Mouse (Mus musculus): ENCODE data around the gene Gm45808.
"Not testable (repeated sequence)": the region's sequence is repeated elsewhere in the genome, so short reads cannot be mapped to it uniquely, and the experiment has no call there.

Gm45808 gene

DNA sequence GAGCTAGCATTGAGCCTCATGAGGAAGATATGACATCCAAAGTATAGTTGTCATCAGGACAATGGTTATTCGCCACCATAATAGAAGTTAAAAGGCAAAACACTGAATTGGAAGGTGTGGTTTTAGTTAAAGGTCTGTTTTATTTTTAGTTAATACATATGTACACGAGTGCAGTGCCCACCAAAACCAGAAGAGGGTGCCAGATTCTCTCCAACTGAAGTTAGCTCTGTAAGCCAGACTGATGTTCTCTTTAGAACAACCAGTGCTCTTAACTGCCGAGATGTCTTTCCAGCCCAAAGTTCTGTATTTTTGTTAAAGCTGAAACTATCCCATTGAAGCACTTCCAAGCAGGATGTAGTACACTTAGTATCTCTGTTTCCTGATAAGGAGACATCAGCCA lies 15.7 kb downstream of the Gm45808 start:
- peak; percentile 91 for DNase-seq (ENCODE audit: low read depth)

DNA sequence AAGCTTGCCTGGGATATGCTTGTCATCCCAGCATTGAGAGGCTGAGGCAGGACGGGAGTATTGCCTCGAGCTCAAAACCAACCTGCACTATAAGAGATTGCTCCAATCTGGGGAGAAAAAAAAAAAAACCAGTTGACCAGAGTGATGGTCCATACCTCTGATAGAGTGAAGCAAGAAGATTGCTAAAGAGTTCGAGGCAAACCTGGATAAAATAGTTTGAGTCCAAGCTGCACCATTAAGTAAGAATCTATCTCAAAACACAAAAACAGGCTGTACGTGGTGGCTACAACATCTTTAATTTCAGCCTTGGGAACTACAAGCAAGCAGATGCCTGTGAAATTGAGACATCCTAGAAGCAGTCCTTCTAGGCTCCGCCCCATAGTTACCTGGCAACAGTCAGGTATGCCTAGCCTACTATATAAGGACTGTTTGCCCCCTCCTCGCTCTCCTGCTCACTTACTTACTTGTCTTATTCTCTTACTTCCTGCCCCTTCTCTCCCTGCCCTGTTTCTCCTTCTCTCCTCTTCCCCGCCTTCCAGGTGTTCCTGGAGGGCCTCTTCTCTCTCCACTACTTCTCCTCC lies 19.4 kb downstream of the Gm45808 start:
- no peak for DNase-seq (ENCODE audit: low read depth)

DNA sequence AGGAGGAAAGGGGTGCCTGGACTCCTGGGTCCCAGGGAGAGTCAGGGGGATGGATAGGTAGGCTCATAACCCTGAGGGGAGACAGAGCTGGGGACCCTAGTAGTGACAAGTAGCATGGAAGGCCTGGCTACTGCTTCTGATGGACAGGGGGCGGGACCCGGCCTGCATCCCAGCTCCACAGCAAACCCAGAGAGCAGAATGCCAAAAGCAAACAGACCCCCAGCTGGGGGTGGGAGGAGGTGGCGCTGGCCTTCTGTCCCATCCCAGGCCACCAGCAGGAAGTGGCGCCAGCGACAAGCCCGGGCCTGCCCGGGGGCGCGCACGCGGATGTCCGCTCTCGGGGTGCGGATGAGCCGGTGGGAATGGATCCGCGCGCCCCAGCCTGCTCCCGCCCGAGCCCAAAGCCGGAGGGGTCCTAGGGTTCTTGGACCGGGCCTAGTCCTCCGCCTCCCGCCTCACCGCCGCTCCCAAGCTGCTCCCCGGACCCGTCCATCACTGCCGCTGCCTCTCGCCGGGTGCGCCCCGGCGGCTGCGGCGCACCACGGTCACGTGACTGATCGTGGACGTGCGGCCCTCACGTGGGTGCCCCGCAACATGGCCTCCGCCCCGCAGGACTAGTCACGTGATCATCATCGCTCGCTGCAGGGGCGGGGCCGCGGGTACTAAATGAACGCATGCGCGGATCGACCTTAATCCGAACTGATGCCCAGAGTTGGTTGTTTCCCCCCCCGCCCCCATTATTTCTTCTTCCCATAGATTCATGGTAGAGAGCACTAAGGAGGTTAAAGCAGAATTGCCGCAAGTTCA lies 20.1 kb downstream of the Gm45808 start, which contains the start of gene Bax:
TSS of gene Bax (minus strand) at position 616 of the 807 bp plus-strand sequence.
- DNase-seq (ENCODE audit: low read depth), result peak; percentile 98

DNA sequence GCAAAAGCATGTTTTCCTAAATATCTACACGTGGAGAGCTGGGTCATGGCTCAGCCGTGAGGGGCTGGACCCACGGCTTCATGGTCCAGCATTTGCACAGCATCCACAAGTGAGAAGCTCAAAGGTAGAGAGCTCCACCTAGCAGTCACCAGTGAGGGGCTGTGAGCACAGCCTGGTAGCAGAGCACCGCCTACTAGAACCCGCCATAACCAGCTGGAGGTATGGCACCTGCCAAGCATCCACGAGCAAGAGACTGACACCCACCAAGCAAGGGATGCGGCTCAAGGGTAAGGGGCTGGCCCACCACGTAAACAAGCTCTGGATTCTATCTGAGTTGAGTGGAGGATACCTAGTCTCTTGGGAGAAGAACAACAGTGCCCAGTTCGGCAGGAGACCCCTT lies 21.1 kb downstream of the Gm45808 start:
- peak; percentile 48 for DNase-seq (ENCODE audit: low read depth)

DNA sequence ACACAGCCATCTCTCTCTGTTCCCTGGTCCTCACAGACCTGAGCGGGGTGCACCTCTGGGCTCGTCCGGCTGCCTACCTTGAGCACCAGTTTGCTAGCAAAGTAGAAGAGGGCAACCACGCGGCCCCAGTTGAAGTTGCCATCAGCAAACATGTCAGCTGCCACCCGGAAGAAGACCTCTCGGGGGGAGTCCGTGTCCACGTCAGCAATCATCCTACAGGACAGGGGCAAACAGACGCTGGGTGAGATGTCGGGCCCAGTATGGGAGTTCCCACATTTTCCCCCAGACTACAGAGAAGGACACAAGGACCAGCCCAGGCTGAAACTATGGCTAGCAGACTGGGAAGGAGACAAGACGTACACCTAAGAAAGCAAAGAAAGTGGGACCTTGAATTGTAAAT lies 21.5 kb downstream of the Gm45808 start:
- no peak for DNase-seq (ENCODE audit: low read depth)

DNA sequence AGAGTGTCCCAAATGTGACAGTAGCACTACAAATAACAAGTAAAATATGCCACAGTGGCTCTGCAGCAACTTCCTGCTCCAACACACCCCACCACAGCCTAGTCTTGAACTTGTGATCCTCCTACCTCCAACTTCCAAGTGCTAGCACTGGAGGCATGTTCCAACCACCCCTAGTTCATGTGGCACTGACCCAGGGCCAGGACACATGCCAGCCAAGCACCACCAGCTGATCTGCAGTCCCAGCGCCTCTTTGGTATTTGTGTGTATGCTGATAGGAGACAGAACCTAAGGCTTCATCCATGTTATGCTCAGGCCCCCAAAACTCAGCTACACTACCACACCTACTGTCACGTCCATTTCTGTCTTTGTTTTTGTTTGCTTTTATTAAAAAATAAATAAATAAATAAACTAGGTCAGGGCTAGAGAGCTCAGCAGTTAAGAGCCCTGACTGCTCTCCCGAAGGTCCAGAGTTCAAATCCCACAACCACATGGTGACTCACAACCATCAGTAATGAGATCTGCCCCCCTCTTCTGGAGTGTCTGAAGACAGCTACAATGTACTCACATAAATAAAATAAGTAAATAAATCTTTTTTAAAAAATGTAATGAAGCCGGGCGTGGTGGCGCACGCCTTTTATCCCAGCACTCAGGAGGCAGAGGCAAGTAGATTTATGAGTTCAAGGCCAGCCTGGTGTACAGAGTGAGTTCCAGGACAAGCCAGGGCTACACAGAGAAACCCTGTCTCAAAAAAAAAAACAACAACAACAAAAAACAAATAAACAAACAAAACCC lies 22.4 kb downstream of the Gm45808 start:
- DNase-seq (ENCODE audit: low read depth), result no peak

DNA sequence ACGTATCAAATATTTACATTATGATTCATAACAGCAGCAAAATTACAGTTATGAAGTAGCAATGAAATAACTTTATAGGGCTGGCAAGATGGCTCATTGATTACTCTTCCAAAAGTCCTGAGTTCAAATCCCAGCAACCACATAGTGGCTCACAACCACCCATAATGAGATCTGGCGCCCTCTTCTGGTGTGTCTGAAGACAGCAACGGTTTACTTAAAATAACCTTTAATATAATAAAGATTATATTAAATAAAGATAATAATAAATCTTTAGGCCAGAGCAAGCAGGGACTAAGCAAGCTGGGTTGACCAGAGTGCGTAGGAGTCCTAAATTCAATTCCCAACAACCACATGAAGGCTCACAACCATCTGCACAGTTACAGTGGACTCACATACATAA lies 23.7 kb downstream of the Gm45808 start:
- not testable (repeated sequence) for DNase-seq (ENCODE audit: low read depth)

DNA sequence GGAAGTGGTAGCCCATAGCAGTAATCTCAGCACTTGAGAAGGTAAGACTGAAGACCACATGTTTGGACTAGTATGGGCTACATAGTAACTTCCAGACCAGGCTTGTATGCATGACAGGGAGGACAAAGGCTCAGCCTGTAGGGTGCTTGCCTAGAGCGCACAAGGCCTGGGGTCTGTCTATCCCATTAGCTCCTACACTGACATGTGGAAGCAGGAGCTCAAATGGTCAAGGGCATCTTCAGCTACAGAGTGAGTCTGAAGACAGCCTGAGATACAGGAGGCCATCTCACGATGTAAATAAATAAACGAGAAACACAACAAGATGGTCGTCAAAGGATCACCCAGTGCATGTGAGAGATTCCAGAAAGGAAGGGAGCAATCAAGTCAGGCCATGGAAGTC lies 24.3 kb downstream of the Gm45808 start:
- no peak for DNase-seq (ENCODE audit: low read depth)

DNA sequence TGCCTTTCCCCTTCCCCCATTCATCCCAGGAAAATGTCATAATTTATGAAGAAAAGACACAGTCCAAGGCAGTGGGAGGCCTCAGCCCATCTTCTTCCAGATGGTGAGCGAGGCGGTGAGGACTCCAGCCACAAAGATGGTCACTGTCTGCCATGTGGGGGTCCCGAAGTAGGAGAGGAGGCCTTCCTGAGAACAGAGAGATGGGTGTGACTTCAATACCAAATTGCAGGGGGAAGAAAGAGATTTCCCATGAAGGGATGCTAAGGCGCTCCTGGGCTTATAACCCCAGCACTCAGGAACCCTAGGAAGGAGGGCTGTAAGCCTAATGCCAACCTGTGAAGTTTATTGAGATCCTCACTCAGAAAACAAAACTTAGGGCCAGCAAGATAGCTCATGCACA lies 24.8 kb downstream of the Gm45808 start:
- no peak for DNase-seq (ENCODE audit: low read depth)

DNA sequence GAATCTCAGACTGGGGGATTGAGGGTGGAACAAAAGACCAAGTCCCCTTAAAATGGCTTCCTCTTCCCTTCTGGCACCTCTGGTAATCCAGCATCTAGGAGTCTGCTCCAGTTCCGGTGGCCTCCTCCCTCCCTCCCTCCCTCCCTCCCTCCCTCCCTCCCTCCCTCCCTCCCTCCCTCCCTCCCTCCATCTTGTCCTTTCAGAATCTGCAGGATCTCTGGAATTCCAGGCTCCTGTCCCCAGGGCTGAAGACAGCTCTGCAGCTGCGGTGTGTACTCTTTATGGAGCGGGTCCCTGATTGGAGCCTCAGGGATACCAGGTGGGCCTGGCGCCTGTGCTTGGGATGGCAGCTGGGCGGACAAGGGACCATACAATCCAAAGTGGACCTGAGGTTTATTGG lies 25.3 kb downstream of the Gm45808 start:
- DNase-seq (ENCODE audit: low read depth), result no peak

DNA sequence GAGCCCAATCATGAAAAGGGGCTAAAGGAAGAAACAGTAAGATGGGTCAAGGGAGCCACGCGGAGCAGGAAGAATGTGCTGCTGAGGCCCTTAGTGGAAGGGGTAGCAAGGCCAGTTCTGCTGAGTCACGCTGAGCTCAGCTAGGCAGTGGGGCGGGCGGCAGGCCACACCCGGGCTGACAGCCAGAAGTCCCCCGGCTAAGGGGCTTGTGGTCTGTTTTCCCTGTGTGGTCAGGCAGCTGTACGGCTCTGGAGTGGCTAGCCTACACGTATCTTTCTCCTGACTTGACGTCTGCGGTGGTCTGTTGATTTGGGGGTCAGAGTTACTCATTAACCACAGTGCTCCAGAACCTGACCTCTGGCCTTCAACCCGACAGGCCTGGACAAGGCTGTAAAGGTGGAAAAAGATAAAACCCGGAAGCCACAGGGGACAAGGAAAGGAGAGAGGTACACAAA lies 25.7 kb downstream of the Gm45808 start:
- DNase-seq (ENCODE audit: low read depth), result peak; percentile 96

DNA sequence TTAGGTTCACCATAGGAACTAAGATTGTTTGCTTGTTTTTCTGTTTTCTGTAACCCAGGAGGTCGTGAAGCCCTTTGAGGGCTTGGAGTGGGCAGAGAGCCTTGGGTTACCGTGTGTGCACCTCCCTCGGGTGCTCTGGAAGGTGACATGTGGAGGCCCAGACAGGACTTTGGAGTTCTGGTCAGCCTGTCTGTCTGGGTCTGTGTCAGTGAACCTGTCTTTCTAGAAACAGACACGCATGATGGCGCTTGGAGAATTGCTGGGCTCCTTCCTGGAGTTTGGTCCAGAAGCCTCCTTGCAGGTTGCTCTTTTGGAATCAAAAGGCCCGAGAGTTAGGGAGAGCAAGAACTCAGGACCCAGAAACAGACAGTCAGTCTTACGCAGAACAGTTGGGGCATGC lies 26.2 kb downstream of the Gm45808 start:
- no peak for DNase-seq (ENCODE audit: low read depth)

DNA sequence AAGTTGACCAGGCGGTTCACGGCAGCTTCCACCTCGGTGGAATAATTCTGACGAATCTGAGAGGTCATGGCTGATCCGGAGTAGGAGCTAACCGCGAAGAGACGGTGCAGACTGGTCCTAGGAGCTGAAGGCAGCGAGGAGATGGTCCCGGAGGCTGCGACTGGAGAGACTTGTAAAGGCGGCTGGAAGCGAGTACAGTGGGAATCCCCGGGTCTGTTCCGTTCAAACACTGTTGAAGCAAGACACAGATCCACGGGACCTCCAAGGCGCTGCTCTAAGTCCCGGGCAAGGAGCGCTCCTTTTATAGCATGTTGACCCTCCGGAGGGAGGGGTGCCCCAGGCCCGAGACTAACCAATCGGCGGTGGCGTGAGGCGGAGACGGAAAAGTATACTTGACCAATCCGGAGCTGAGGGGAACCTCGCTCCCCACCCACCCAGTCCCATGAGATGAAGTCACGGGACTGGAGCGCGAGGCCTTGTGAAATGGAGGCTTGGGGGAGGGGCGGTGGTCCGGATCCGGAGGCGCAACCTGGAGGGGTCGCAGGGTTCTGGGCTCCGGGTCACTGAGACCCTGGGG lies 27.0 kb downstream of the Gm45808 start, which contains the start of gene Ftl1:
TSS of gene Ftl1 (minus strand) at position 321 of the 577 bp plus-strand sequence.
- DNase-seq (ENCODE audit: low read depth), result peak; percentile 99

DNA sequence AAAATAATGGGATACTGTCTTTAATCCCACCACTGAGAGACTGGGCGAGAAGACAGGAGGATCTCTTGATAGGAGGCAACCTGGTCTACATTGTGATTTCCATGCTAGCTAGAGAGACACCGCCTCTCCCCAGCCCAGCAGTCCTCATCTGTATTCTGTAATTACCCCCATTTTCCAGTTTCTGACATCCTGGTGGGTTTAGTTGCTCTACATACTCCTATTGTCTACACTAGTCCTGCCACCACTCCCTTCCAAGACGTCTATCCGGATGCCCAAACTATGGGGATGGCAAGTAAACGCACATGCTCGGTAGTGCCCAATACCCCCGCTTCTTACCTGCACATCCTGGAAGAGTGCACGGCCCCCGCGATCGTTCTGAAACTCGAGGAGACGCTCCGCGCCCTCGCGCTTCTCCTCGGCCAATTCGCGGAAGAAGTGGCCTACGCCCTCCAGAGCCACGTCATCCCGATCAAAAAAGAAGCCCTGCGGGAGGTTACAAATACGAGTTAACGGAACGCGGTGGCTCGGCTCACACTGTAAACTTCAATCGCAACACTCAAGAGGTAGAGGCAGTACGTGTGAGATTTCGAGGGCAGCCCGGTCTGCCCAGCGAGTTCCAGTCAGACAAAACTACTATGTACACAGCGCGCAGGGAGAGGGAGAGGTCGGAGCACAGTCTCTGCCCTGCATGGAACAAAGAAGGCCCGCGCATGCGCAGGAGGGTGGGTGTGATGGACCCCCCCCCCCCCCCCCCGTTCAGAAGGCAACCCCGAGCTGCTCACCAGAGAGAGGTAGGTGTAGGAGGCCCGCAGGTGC lies 27.7 kb downstream of the Gm45808 start:
- peak; percentile 86 for DNase-seq (ENCODE audit: low read depth)

DNA sequence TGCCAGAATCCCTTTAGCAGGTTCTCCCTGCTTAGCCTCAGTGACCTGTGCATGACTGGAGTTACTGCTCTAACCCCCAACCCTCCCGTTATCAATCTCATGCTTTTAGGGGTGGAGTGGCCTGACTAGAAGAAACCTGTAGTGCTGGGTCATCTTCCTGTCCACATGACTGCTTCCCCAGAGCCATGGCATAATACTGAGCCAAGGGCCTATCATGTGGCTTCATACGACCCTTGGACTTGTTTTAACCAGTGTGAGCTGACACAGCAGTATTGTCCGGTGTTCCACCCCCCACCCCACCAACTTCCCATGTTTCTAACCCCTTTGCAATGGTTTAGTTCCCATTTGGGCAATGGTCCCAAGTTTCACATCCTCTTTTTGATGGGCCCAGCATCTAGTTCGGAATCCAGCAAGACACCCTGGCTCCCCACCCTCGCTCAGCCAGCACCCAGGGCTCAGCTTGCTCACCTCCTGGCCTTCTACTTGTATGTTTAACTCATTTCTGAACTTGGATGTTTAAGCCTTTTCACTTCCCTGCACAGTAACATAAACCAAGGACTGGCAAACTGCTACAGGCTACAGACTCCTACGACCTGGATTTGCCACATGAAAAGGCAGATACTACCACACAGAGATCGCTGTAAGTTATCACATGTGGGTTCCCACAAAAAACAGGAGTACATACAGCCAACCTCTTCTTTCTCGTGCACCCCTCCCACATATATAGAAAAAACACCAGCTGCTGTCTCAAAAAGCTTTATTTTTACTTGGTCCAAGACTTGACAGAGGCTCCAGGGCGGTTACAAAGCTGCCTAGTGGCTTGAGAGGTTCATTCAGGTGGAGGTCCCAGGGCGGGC lies 29.2 kb downstream of the Gm45808 start:
- peak; percentile 73 for DNase-seq (ENCODE audit: low read depth)

DNA sequence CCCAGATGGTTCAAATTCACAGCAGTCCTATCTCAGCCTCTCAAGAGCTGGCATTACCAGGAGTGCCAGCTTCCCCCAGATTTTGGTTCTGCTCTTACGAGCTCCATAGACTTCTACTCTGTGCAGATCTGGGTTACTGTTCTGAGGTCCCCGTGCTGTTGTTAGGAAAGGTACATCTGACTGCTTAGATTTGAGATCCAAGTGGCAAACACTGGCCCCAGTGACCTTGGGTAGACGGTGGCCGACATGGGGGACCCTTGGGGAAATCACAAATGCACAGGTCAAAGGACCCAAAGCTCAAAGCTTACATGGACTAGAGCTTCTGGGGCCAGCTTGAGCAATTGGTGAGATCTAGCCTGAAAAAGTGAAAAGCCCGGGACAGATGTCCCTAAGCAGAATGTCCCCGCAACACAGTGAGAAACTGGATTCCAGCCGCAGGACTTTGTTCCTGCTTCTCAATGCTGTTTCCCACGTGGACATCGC lies 29.8 kb downstream of the Gm45808 start:
- DNase-seq (ENCODE audit: low read depth), result peak; percentile 49

DNA sequence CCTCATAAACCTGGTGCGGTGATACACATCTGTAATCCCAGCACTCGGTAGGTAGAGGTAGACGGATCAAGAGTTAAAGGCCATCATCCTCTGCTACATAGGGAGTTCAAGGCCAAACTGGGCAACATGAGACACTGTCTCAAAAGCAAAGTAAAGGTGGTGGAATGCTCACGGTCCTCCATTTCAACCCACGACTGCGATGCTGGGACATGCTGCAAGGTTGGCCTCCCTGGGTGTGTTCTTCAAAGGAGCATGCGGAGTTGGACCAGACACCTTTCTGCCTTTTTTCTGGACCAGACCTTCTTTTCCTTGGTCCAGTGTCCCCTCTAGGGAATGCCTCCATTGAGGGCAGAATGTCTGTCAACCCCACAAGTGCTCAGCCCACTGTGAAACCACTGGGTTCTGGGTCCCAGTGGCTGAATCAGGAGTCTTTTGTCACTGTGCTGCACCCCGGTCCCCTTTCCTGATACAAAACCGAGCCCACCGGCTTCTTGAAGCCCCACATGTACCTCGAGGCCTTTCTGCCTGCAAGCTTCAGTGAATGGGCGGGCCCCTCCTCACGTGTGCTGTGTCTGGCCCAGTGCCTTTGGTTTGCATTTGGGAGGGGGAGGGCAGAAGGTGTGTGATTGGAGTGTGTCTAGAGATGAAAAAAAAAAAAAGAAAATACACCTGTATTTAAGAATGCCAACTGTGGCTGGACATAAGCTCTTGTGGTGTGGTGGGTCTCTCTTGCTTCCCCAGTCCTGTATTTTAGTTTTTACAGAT lies 30.5 kb downstream of the Gm45808 start:
- DNase-seq (ENCODE audit: low read depth), result peak; percentile 38

DNA sequence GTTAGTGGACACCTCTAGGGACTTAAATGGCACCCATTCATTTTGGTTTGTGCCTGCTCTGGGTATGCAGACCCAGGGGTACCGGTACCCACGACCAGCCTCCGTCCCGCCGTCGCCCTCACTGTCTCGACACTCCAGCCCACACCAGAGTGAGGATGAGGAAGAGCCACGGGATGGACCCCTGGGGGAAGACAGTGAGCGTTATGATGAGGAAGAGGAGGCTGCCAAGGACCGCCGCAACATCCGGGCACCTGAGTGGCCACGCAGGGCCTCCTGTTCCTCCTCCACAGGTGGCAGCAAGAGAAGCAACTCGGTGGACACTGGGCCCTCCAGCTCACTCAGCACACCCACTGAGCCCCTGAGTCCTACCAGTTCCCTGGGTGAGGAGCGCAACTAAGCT lies 31.6 kb downstream of the Gm45808 start:
- DNase-seq (ENCODE audit: low read depth), result no peak

DNA sequence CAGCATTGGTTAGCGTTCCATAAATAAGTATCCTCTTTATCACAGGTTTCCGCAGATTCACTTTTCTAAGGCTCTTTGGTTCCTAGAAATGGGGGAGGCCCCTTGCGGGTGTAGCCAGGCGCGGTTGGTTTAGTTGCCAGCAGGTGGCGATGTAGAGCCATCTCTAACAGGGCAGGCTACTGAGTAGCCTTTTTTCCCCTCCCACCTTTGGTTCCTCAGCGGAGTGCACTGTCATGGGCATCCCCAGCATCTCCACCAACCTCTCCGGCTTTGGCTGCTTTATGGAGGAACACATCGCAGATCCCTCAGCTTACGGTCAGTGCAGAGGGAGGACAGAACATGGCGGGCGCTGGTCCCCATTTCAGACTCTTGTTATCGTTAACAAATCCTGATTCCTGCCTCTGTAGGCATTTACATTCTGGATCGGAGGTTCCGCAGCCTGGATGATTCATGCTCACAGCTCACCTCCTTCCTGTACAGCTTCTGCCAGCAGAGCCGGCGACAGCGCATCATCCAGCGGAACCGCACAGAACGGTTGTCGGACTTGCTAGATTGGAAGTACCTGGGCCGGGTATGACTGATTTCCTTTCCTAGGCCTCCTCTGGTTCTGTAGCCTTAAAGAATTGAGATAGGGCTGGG lies 35.1 kb downstream of the Gm45808 start:
- peak; percentile 87 for DNase-seq (ENCODE audit: low read depth)
